Mouse (Mus musculus) CD4-positive naive resting alpha-beta T cell, adult 76 days (primary cell): Measurements from ENCODE around the gene Polr2i. TPM values are rescaled to one million over a fixed set of nuclear protein-coding genes. Genes with fewer than 3 reads are reported as not detected.

Source experiments
- total RNA-seq: library from RNA; stranded (reverse); gene quantifications from one replicate; pipeline ENCODE4 v1.2.4, GENCODE M21; 2023

Gene Polr2i
- total RNA-seq = 23.6 TPM

GRCm38 (mm10) chr7:30231669-30232454 is at the start of gene Polr2i, which contains the start of gene Tbcb:
TSS of gene Polr2i (plus strand) at chr7:30231948.
TSS of gene Tbcb (minus strand) at chr7:30232272.

GRCm38 (mm10) chr7:30183879-30184289 is 47.9 kb upstream of the Polr2i start, which contains the start of gene Cox7a1:
TSS of gene Cox7a1 (plus strand) at chr7:30184144.

GRCm38 (mm10) chr7:30198481-30198971 is 33.2 kb upstream of the Polr2i start, which contains the start of gene Capns1:
TSS of gene Capns1 (minus strand) at chr7:30198811.

GRCm38 (mm10) chr7:30235625-30236024 is 3.9 kb downstream of the Polr2i start, which contains the start of gene Ovol3:
TSS of gene Ovol3 (minus strand) at chr7:30235725.

GRCm38 (mm10) chr7:30279951-30280669 is 48.4 kb downstream of the Polr2i start, which contains the start of the genes Thap8 and Wdr62:
TSS of gene Thap8 (plus strand) at chr7:30280094.
TSS of gene Wdr62 (minus strand) at chr7:30280419.

Other genes with a start within 250 kb of the Polr2i start
- gene Zfp568, start 248.0 kb upstream of the Polr2i start, total RNA-seq = 12.8 TPM
- 2.0 TPM for gene Zfp14, start 180.6 kb upstream of the Polr2i start, total RNA-seq
- gene Zfp82, start 159.0 kb upstream of the Polr2i start, total RNA-seq = 4.0 TPM
- not detected for gene Gm26920, start 141.5 kb upstream of the Polr2i start, total RNA-seq
- gene Zfp566, start 141.4 kb upstream of the Polr2i start, total RNA-seq = 9.0 TPM
- 55.2 TPM for gene Zfp260, start 137.2 kb upstream of the Polr2i start, total RNA-seq
- 5.2 TPM for gene Zfp382, start 110.0 kb upstream of the Polr2i start, total RNA-seq
- 41.9 TPM for gene Zfp146, start 62.2 kb upstream of the Polr2i start, total RNA-seq
- gene Cox7a1, start 47.8 kb upstream of the Polr2i start, total RNA-seq = not detected
- gene Capns1, start 33.1 kb upstream of the Polr2i start, total RNA-seq = 123 TPM
- 25.8 TPM for gene Tbcb, start 324 bp downstream of the Polr2i start, total RNA-seq
- gene Ovol3, start 3.8 kb downstream of the Polr2i start, total RNA-seq = not detected
- 0.64 TPM for gene Thap8, start 48.1 kb downstream of the Polr2i start, total RNA-seq
- 5.8 TPM for gene Wdr62, start 48.5 kb downstream of the Polr2i start, total RNA-seq
- gene Clip3, start 59.8 kb downstream of the Polr2i start, total RNA-seq = 0.53 TPM
- 64.0 TPM for gene Alkbh6, start 76.8 kb downstream of the Polr2i start, total RNA-seq
- 6.4 TPM for gene Syne4, start 82.9 kb downstream of the Polr2i start, total RNA-seq
- 5.8 TPM for gene E130208F15Rik, start 89.8 kb downstream of the Polr2i start, total RNA-seq
- gene Sdhaf1, start 91.9 kb downstream of the Polr2i start, total RNA-seq = 14.3 TPM
- not detected for gene Lrfn3, start 130.8 kb downstream of the Polr2i start, total RNA-seq
- 30.8 TPM for gene Tyrobp, start 181.8 kb downstream of the Polr2i start, total RNA-seq
- 153 TPM for gene Hcst, start 187.9 kb downstream of the Polr2i start, total RNA-seq
- gene Nfkbid, start 189.8 kb downstream of the Polr2i start, total RNA-seq = 83.8 TPM
- gene Aplp1, start 213.6 kb downstream of the Polr2i start, total RNA-seq = 1.3 TPM
- gene Kirrel2, start 225.7 kb downstream of the Polr2i start, total RNA-seq = not detected
- 0.29 TPM for gene Nphs1, start 226.4 kb downstream of the Polr2i start, total RNA-seq